Mouse (Mus musculus) spleen, adult 18-20 months (tissue): ENCODE measurements around the gene Copb1.
A peak's percentile ranks its signal among the peaks of the same experiment; 100 is the strongest.
"Not testable (repeated sequence)": the region's sequence is repeated elsewhere in the genome, so short reads cannot be mapped to it uniquely, and the experiment has no call there.

Experiments used
- DNase-seq, 2 experiments: peaks; one replicate each; pipeline ENCODE4 v3.0.0; 2022; ENCODE audit warnings: mixed read lengths in 2 of 2

Gene Copb1

GRCm38 (mm10) chr7:114214385-114214784 is 40.1 kb downstream of the Copb1 start:
- no peak for DNase-seq

GRCm38 (mm10) chr7:114213537-114213936 is 41.0 kb downstream of the Copb1 start:
- DNase-seq: no peak

- DNase-seq: no peak
Measured at GRCm38 (mm10) chr7:114210618-114211017, 43.9 kb downstream of the Copb1 start.

- DNase-seq: no peak
Measured at GRCm38 (mm10) chr7:114209841-114210240, 44.7 kb downstream of the Copb1 start.

GRCm38 (mm10) chr7:114203491-114204359 is 50.8 kb downstream of the Copb1 start:
- DNase-seq: no peak

GRCm38 (mm10) chr7:114202972-114203404 is 51.5 kb downstream of the Copb1 start:
- no peak for DNase-seq

GRCm38 (mm10) chr7:114200651-114201050 is 53.9 kb downstream of the Copb1 start:
- no peak for DNase-seq

- no peak for DNase-seq
Measured at GRCm38 (mm10) chr7:114199428-114200110, 54.9 kb downstream of the Copb1 start.

GRCm38 (mm10) chr7:114198252-114198651 is 56.3 kb downstream of the Copb1 start:
- DNase-seq: no peak

GRCm38 (mm10) chr7:114196588-114196987 is 57.9 kb downstream of the Copb1 start:
- not testable (repeated sequence) for DNase-seq

GRCm38 (mm10) chr7:114194788-114195187 is 59.7 kb downstream of the Copb1 start:
- not testable (repeated sequence) for DNase-seq

GRCm38 (mm10) chr7:114194224-114194623 is 60.3 kb downstream of the Copb1 start:
- no peak for DNase-seq

GRCm38 (mm10) chr7:114193284-114194067 is 61.0 kb downstream of the Copb1 start:
- no peak for DNase-seq

GRCm38 (mm10) chr7:114192581-114192980 is 61.9 kb downstream of the Copb1 start:
- no peak for DNase-seq

- no peak for DNase-seq
Measured at GRCm38 (mm10) chr7:114183416-114183815, 71.1 kb downstream of the Copb1 start.

- no peak for DNase-seq
Measured at GRCm38 (mm10) chr7:114182708-114183107, 71.8 kb downstream of the Copb1 start.

- DNase-seq: peak; percentile 28 to 44
Measured at GRCm38 (mm10) chr7:114181391-114181790, 73.1 kb downstream of the Copb1 start.

- DNase-seq: no peak
Measured at GRCm38 (mm10) chr7:114176588-114176987, 77.9 kb downstream of the Copb1 start.

- DNase-seq: no peak
Measured at GRCm38 (mm10) chr7:114171354-114172097, 83.0 kb downstream of the Copb1 start.

GRCm38 (mm10) chr7:114169996-114170395 is 84.5 kb downstream of the Copb1 start:
- no peak for DNase-seq

- DNase-seq: no peak
Measured at GRCm38 (mm10) chr7:114169381-114169780, 85.1 kb downstream of the Copb1 start.
